Mouse (Mus musculus): ENCODE measurements around the gene Bco2. TPM values are rescaled to one million over a fixed set of nuclear protein-coding genes. Genes with fewer than 3 reads are reported as not detected.

Gene Bco2
- polyA plus RNA-seq, 1 experiment from 2014 or later: 0.13 TPM

GRCm38 (mm10) chr9:50586955-50587354, 32.0 kb upstream of the Bco2 start:
- Histone ChIP-seq H3K36me3 (no peaks in the 10 kb centered on the region), H3K27me3 (no peaks in the 10 kb centered on the region), H3K4me3 (no peak overlapping the region), H3K4me1 (replicated peaks) (no peaks in the 10 kb centered on the region), H3K27ac (no peak overlapping the region), H3K4me2 (no peak overlapping the region), H3K9ac (no peak overlapping the region), H3K9me3 (replicated peaks) (no peaks in the 10 kb centered on the region)
- 71% methylated on average over 4 of the region's 4 CpGs for WGBS
- no peak for ATAC-seq (replicated peaks; ENCODE audit: insufficient number of reproducible peaks, insufficient read depth, low FRiP score, low read depth)

- Histone ChIP-seq H3K4me1 (replicated peaks) (no peaks in the 10 kb centered on the region), H3K36me3 (no peaks in the 10 kb centered on the region), H3K9me3 (replicated peaks) (no peaks in the 10 kb centered on the region), H3K4me2 (no peak overlapping the region), H3K27ac (no peak overlapping the region), H3K4me3 (no peak overlapping the region), H3K27me3 (no peaks in the 10 kb centered on the region), H3K9ac (no peak overlapping the region)
- 78% methylated on average over 6 of the region's 6 CpGs for WGBS
- no peak for ATAC-seq (replicated peaks; ENCODE audit: insufficient number of reproducible peaks, insufficient read depth, low FRiP score, low read depth)
Measured at GRCm38 (mm10) chr9:50585145-50585818, 30.3 kb upstream of the Bco2 start.

- Histone ChIP-seq H3K4me1 (replicated peaks) (no peaks in the 10 kb centered on the region), H3K27ac (no peak overlapping the region), H3K36me3 (no peaks in the 10 kb centered on the region), H3K9ac (no peak overlapping the region), H3K27me3 (no peaks in the 10 kb centered on the region), H3K4me3 (no peak overlapping the region), H3K4me2 (no peak overlapping the region), H3K9me3 (replicated peaks) (no peaks in the 10 kb centered on the region)
- WGBS: 39% methylated on average over 4 of the region's 4 CpGs
- ATAC-seq (replicated peaks; ENCODE audit: insufficient number of reproducible peaks, insufficient read depth, low FRiP score, low read depth): no peak
Measured at GRCm38 (mm10) chr9:50580370-50580769, 25.4 kb upstream of the Bco2 start.

- Histone ChIP-seq H3K4me2 (no peak overlapping the region), H3K27ac (no peak overlapping the region), H3K9me3 (replicated peaks) (no peaks in the 10 kb centered on the region), H3K36me3 (no peaks in the 10 kb centered on the region), H3K9ac (no peak overlapping the region), H3K4me3 (no peak overlapping the region), H3K27me3 (no peaks in the 10 kb centered on the region), H3K4me1 (replicated peaks) (no peaks in the 10 kb centered on the region)
- WGBS: 57% methylated on average over 10 of the region's 10 CpGs
- ATAC-seq (replicated peaks; ENCODE audit: insufficient number of reproducible peaks, insufficient read depth, low FRiP score, low read depth): no peak
Measured at GRCm38 (mm10) chr9:50569599-50570525, 14.9 kb upstream of the Bco2 start.

- no peak overlapping the region for H3K27ac ChIP-seq
- H3K36me3 ChIP-seq: no peaks in the 10 kb centered on the region
- no peaks in the 10 kb centered on the region for H3K27me3 ChIP-seq
- no peak for ATAC-seq (replicated peaks; ENCODE audit: insufficient number of reproducible peaks, insufficient read depth, low FRiP score, low read depth)
- 79% methylated on average over 2 of the region's 2 CpGs for WGBS
- H3K4me2 ChIP-seq: no peak overlapping the region
- H3K4me3 ChIP-seq: no peak overlapping the region
- H3K9ac ChIP-seq: no peak overlapping the region
- H3K9me3 ChIP-seq (replicated peaks): no peaks in the 10 kb centered on the region
- H3K4me1 ChIP-seq (replicated peaks): no peaks in the 10 kb centered on the region
Measured at GRCm38 (mm10) chr9:50567881-50568280, 12.9 kb upstream of the Bco2 start.

- no peak overlapping the region for H3K9ac ChIP-seq
- no peak overlapping the region for H3K4me3 ChIP-seq
- no peaks in the 10 kb centered on the region for H3K27me3 ChIP-seq
- no peaks in the 10 kb centered on the region for H3K4me1 ChIP-seq (replicated peaks)
- no peak for ATAC-seq (replicated peaks; ENCODE audit: insufficient number of reproducible peaks, insufficient read depth, low FRiP score, low read depth)
- H3K4me2 ChIP-seq: no peak overlapping the region
- 77% methylated on average over 4 of the region's 4 CpGs for WGBS
- no peaks in the 10 kb centered on the region for H3K9me3 ChIP-seq (replicated peaks)
- H3K36me3 ChIP-seq: no peaks in the 10 kb centered on the region
- H3K27ac ChIP-seq: no peak overlapping the region
Measured at GRCm38 (mm10) chr9:50567372-50567771, 12.4 kb upstream of the Bco2 start.

GRCm38 (mm10) chr9:50565940-50566339, 11.0 kb upstream of the Bco2 start:
- WGBS: 37% methylated on average over 4 of the region's 4 CpGs
- Histone ChIP-seq H3K4me2 (no peak overlapping the region), H3K9me3 (replicated peaks) (no peaks in the 10 kb centered on the region), H3K27ac (no peak overlapping the region), H3K36me3 (no peaks in the 10 kb centered on the region), H3K4me1 (replicated peaks) (no peaks in the 10 kb centered on the region), H3K4me3 (no peak overlapping the region), H3K27me3 (no peaks in the 10 kb centered on the region), H3K9ac (no peak overlapping the region)
- ATAC-seq (replicated peaks; ENCODE audit: insufficient number of reproducible peaks, insufficient read depth, low FRiP score, low read depth): no peak

- Histone ChIP-seq H3K36me3 (no peaks in the 10 kb centered on the region), H3K4me2 (no peak overlapping the region), H3K27me3 (no peaks in the 10 kb centered on the region), H3K9ac (no peak overlapping the region), H3K4me3 (no peak overlapping the region), H3K4me1 (replicated peaks) (no peaks in the 10 kb centered on the region), H3K27ac (no peak overlapping the region), H3K9me3 (replicated peaks) (no peaks in the 10 kb centered on the region)
- WGBS: 57% methylated on average over 7 of the region's 7 CpGs
- no peak for ATAC-seq (replicated peaks; ENCODE audit: insufficient number of reproducible peaks, insufficient read depth, low FRiP score, low read depth)
Measured at GRCm38 (mm10) chr9:50565173-50565572, 10.2 kb upstream of the Bco2 start.

- no peak for ATAC-seq (replicated peaks; ENCODE audit: insufficient number of reproducible peaks, insufficient read depth, low FRiP score, low read depth)
- no peak overlapping the region for H3K4me3 ChIP-seq
- no peaks in the 10 kb centered on the region for H3K9me3 ChIP-seq (replicated peaks)
- H3K27me3 ChIP-seq: 0 out of 2 replicates have a peak, but pooled peaks cover 3% of the 10 kb centered on the region
- no peak overlapping the region for H3K27ac ChIP-seq
- WGBS: 73% methylated on average over 2 of the region's 2 CpGs
- no peaks in the 10 kb centered on the region for H3K36me3 ChIP-seq
- no peak overlapping the region for H3K4me2 ChIP-seq
- no peak overlapping the region for H3K9ac ChIP-seq
- H3K4me1 ChIP-seq (replicated peaks): no peaks in the 10 kb centered on the region
Measured at GRCm38 (mm10) chr9:50561918-50562360, 7.0 kb upstream of the Bco2 start.

- H3K9ac ChIP-seq: no peak within 1 kb of the TSS
- H3K4me2 ChIP-seq: no peak within 1 kb of the TSS
- H3K36me3 ChIP-seq: no peaks in the 10 kb centered on the region
- H3K9me3 ChIP-seq (replicated peaks): no peaks in the 10 kb centered on the region
- no peak within 1 kb of the TSS for H3K4me3 ChIP-seq
- no peak within 1 kb of the TSS for H3K27ac ChIP-seq
- 0 out of 2 replicates have a peak, but pooled peaks cover 3% of the 10 kb centered on the region for H3K27me3 ChIP-seq
- no peak for ATAC-seq (replicated peaks; ENCODE audit: insufficient number of reproducible peaks, insufficient read depth, low FRiP score, low read depth)
- WGBS: 84% methylated on average over 38 of the region's 38 CpGs
- H3K4me1 ChIP-seq (replicated peaks): no peaks in the 10 kb centered on the region
Measured at GRCm38 (mm10) chr9:50561145-50561917, 6.3 kb upstream of the Bco2 start, which contains the start of gene Tex12. Gene Tex12 (minus strand): TSS chr9:50561325.
